Mouse (Mus musculus) neural tube, embryonic 15.5 days (tissue): ENCODE results near the gene Ube2e3. TPM values are rescaled to one million over a fixed set of nuclear protein-coding genes. Genes with fewer than 3 reads are reported as not detected.

Experiments used
- ATAC-seq: fragments of 200-750 bp; cut with Nextera tagmentation; 2 replicates; pipeline ENCODE4 v1.8.0; 2017; ENCODE audit warnings: mild to moderate bottlenecking, moderate TSS enrichment, moderate library complexity; ENCODE audit not compliant: low FRiP score
- H3K27ac ChIP-seq: fragments of 300-500 bp; sonication (generic); replicated peaks from 2 replicates; pipeline ENCODE4 v1.5.1; 2015; ENCODE audit warnings: mild to moderate bottlenecking, inconsistent platforms
- H3K27me3 ChIP-seq: fragments of 300-500 bp; sonication (generic); replicated peaks from 2 replicates; pipeline ENCODE4 v1.6.1; 2015; ENCODE audit warnings: inconsistent platforms
- H3K36me3 ChIP-seq: fragments of 300-500 bp; sonication (generic); 2 replicates; pipeline ENCODE4 v1.6.1; 2015; ENCODE audit warnings: inconsistent platforms
- H3K4me1 ChIP-seq: fragments of 300-500 bp; sonication (generic); 2 replicates; pipeline ENCODE4 v1.6.1; 2015; ENCODE audit warnings: inconsistent platforms
- H3K4me2 ChIP-seq: fragments of 300-500 bp; sonication (generic); 2 replicates; pipeline ENCODE4 v1.6.1; 2015; ENCODE audit warnings: inconsistent platforms, mild to moderate bottlenecking, moderate library complexity
- H3K4me3 ChIP-seq: fragments of 300-500 bp; sonication (generic); replicated peaks from 2 replicates; pipeline ENCODE4 v1.5.1; 2015; ENCODE audit warnings: mild to moderate bottlenecking, inconsistent platforms
- H3K9ac ChIP-seq: fragments of 300-500 bp; sonication (generic); replicated peaks from 2 replicates; pipeline ENCODE4 v1.6.1; 2015; ENCODE audit warnings: mild to moderate bottlenecking, inconsistent platforms
- H3K9me3 ChIP-seq: fragments of 300-500 bp; sonication (generic); replicated peaks from 2 replicates; pipeline ENCODE4 v1.6.1; 2016; ENCODE audit warnings: inconsistent platforms
- WGBS: fragments of 180-500 bp; shearing (Covaris S2); methylation state at CpG from one replicate; pipeline ENCODE4 v1.1.7; 2015; ENCODE audit warnings: mixed read lengths; 5-methylcytosine and 5-hydroxymethylcytosine counted together
- polyA plus RNA-seq: library from polyadenylated mRNA; unstranded; fragments of >200 nt; fragmentation: Nextera tagmentation; extraction: Ambion mirVana; gene quantifications from 2 replicates; pipeline ENCODE4 v1.2.1, GENCODE M21; 2015

Gene Ube2e3
- polyA plus RNA-seq: 240 and 262 TPM in 2 replicates

GRCm38 (mm10) chr2:78867726-78868510 is at the start of gene Ube2e3:
Ube2e3 (plus strand) TSS chr2:78868124.
- peak within 1 kb of the TSS; percentile 97 for H3K27ac ChIP-seq
- 19% methylated on average over 14 of the region's 14 CpGs for WGBS
- H3K27me3 ChIP-seq: no peaks in the 10 kb centered on the region
- peaks cover 15% of the 10 kb centered on the region for H3K4me1 ChIP-seq
- H3K4me2 ChIP-seq: peak within 1 kb of the TSS; percentile 80
- ATAC-seq: no peak; the same call in 1 of the 2 replicates
- no peaks in the 10 kb centered on the region for H3K36me3 ChIP-seq
- H3K9me3 ChIP-seq: no peaks in the 10 kb centered on the region
- H3K9ac ChIP-seq: peak within 1 kb of the TSS; percentile 91
- H3K4me3 ChIP-seq: peak within 1 kb of the TSS; percentile 73

GRCm38 (mm10) chr2:78829887-78830286 is 38.0 kb upstream of the Ube2e3 start:
- Histone ChIP-seq H3K4me1 (no peaks in the 10 kb centered on the region), H3K9me3 (no peaks in the 10 kb centered on the region), H3K9ac (no peak overlapping the region), H3K36me3 (no peaks in the 10 kb centered on the region), H3K27ac (no peak overlapping the region), H3K4me3 (no peak overlapping the region), H3K27me3 (no peaks in the 10 kb centered on the region), H3K4me2 (no peak overlapping the region)
- ATAC-seq: no peak
- 95% methylated on average over 3 of the region's 3 CpGs for WGBS

DNA sequence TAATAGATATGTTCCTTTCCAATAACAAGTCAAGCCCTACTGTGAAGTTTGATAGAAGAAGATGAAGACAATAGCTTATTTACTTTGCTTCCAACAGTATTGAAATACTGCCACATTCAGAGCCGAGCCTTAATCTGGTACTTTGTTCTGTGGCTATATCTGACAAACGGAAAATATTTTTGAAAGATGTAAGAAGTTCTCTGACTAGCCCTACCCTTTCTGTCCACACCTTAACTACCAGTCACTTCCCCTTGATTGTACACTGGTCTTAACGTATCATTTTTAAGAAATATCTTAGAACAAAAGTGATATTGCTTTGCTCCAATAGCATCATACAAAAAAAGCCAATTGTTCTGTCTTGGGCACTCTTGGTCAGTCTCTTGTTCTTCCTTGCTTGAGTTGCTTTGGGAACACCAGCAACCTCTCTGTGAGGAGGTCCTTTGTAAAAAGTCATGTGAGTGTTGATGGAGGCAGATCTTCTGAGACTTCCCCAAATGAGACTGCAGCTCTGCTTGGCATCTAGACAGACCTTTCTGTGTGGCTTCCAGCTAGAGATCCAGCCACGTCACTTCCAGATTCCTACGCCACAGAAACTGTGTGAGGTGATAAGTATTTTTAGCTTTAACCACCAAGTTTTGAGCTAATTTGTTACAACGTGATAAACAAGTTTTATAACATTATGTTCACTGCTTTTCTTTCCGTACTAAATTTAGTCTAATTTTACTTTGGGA is 26.3 kb upstream of the Ube2e3 start:
- ATAC-seq: no peak
- Histone ChIP-seq H3K4me3 (no peak overlapping the region), H3K27ac (no peak overlapping the region), H3K4me1 (no peaks in the 10 kb centered on the region), H3K4me2 (no peak overlapping the region), H3K9me3 (no peaks in the 10 kb centered on the region), H3K9ac (no peak overlapping the region), H3K27me3 (no peaks in the 10 kb centered on the region), H3K36me3 (no peaks in the 10 kb centered on the region)
- 91% methylated on average over 7 of the region's 7 CpGs for WGBS

DNA sequence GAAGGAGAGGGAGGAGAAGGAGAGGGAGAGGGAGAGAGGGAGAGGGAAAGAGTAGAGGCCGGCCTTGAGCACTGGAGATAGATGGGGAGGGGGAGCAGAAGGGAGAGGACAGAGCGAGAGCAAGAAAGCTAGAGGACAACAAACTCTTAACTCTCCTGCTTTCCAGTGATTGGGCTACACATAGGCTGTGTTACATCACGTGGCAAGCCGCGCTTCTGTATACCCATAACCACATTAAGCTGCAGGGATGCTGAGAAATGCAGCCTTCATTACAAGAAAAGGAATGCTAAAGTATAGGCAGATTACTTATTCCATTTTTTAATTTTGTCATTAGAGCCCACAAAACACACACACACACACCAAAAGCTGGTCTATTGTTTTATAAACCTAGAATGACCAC is 23.6 kb upstream of the Ube2e3 start:
- Histone ChIP-seq H3K4me3 (no peak overlapping the region), H3K27me3 (no peaks in the 10 kb centered on the region)
- WGBS: 93% methylated on average over 5 of the region's 5 CpGs

DNA sequence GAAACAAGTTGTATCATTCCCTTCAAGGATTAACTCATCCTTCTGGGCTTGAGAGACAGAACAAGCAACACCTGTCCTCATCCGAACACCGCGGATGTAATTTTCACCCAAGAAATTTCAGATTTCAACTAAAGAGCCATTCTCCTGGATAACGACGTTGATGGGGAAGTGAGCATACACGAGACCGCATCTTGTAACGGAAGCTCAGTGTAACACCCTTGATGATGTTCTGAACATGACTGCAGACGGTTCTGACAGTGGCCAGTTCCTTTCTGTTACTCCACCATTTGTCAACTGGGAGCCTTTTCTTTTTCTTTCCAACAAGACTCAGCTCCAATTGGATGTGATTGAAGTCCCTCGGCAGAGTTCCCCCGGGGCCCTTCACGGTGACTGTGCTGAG is 22.6 kb upstream of the Ube2e3 start:
- no peak for ATAC-seq
- WGBS: 92% methylated on average over 12 of the region's 12 CpGs

More for the DNA sequence above, 23.6 kb upstream of the Ube2e3 start:
- ATAC-seq: no peak
- no peak overlapping the region for H3K4me2 ChIP-seq
- H3K4me1 ChIP-seq: no peaks in the 10 kb centered on the region
- H3K27ac ChIP-seq: no peak overlapping the region
- H3K36me3 ChIP-seq: no peaks in the 10 kb centered on the region
- no peaks in the 10 kb centered on the region for H3K9me3 ChIP-seq
- no peak overlapping the region for H3K9ac ChIP-seq

DNA sequence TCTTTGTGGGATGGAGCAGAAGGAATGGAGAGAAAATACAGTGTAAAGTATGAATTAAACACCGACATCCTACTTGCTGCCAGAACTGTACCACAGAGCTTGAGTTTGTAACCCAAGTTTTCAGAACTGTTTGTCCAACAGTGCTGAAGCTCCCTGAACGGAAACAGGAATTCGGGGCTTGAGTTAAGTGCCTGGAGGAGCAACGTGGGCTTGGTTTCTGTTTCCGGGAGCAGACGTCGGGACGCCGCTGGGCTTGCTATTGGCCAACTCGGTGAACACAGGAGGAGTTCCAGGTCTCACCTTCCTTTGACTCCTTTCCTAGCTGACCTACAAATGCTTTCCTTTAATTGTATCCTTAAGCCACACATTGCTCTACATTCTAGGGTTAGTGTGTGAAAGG is 22.2 kb upstream of the Ube2e3 start:
- ATAC-seq: no peak
- no peak overlapping the region for H3K4me3 ChIP-seq
- WGBS: 94% methylated on average over 10 of the region's 10 CpGs
- H3K4me1 ChIP-seq: no peaks in the 10 kb centered on the region
- no peak overlapping the region for H3K4me2 ChIP-seq
- no peak overlapping the region for H3K9ac ChIP-seq
- no peaks in the 10 kb centered on the region for H3K9me3 ChIP-seq
- H3K27ac ChIP-seq: no peak overlapping the region
- H3K36me3 ChIP-seq: no peaks in the 10 kb centered on the region
- H3K27me3 ChIP-seq: no peaks in the 10 kb centered on the region

More for the DNA sequence above, 22.6 kb upstream of the Ube2e3 start:
- no peak overlapping the region for H3K4me3 ChIP-seq
- no peak overlapping the region for H3K27ac ChIP-seq
- no peak overlapping the region for H3K4me2 ChIP-seq
- no peaks in the 10 kb centered on the region for H3K4me1 ChIP-seq
- H3K9ac ChIP-seq: no peak overlapping the region
- no peaks in the 10 kb centered on the region for H3K9me3 ChIP-seq
- H3K27me3 ChIP-seq: no peaks in the 10 kb centered on the region
- H3K36me3 ChIP-seq: no peaks in the 10 kb centered on the region

DNA sequence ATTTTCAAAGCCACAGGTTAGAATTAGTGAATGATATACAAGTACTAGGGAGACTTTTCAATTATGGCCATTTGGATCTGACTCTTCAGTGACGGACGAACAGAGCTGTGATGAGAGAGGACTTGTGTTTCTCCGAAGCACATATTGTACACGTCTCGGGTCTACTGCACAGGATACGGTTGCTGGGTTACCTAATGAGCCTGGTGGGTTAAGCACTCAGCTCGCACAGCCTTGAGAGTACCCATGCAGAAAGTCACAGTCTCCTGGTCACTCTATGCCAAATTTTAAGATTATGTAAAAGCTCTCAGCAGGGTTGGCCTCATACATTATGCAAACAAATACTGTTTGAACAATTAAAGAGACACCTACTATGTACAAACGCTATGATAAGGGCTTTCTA is 13.6 kb upstream of the Ube2e3 start:
- Histone ChIP-seq H3K36me3 (no peaks in the 10 kb centered on the region), H3K9me3 (no peaks in the 10 kb centered on the region), H3K27ac (no peak overlapping the region), H3K27me3 (no peaks in the 10 kb centered on the region), H3K4me3 (no peak overlapping the region), H3K9ac (no peak overlapping the region), H3K4me1 (no peaks in the 10 kb centered on the region), H3K4me2 (no peak overlapping the region)
- WGBS: 72% methylated on average over 8 of the region's 8 CpGs
- no peak for ATAC-seq

DNA sequence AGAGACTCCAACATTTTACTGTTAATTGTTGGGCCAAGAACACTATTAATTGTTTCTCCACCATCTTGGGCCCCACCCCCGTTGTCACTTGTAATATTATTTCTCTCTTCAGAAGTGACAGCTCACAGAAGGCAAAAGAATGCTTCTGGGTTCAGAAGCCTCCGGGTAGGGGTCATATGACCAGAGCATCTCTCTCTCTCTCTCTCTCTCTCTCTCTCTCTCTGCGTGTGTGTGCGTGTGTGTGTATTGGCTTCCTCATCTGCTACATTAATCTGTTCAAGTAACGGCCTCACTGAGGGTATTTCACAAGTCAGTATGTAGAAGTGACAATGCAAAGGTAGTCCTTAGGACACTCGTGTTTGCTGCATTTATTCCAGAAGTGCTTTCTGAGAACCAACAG is 9.3 kb upstream of the Ube2e3 start:
- WGBS: 74% methylated on average over 6 of the region's 6 CpGs
- H3K4me3 ChIP-seq: no peak overlapping the region
- H3K4me2 ChIP-seq: no peak overlapping the region
- no peaks in the 10 kb centered on the region for H3K9me3 ChIP-seq
- H3K9ac ChIP-seq: no peak overlapping the region
- no peaks in the 10 kb centered on the region for H3K36me3 ChIP-seq
- H3K27me3 ChIP-seq: no peaks in the 10 kb centered on the region
- no peak for ATAC-seq
- H3K27ac ChIP-seq: no peak overlapping the region
- no peaks in the 10 kb centered on the region for H3K4me1 ChIP-seq

DNA sequence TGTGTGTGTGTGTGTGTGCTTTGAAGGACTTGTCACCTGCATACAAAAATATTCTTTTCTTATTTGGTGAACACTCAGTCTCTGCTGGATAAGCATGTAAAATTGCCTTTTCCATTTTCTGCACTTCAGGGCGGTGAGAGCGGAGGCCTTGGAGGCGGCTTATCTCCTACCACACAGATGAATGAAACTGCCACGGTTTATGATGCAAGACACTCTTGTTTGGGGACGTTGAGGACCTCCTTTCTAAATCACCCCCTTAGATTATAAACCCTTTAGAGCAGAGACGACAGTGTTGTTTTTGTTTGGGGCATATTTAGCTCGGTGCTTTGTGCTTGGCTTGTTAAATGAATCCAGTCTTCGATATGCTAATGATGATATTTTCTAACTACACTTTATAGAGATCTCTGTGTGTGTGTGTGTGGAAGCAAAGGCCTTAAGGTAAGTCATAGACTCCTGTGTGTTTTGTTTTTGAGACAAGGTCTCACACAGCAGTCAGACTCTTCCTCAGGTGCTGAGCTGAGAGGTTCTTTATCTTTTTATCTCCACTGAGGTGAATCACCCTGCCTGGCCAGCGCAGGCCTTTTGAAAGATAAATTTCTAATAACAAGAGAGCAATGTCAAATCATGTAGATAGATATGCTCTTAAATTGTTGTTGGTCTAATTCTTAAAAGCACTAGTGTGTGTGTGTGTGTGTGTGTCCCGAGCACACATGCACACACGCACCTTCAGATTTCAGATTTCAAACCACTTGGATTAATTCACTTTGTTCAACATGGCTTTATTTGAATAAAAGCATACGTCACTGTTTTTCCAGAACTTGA is 8.4 kb upstream of the Ube2e3 start:
- no peaks in the 10 kb centered on the region for H3K27me3 ChIP-seq
- H3K4me1 ChIP-seq: no peaks in the 10 kb centered on the region
- no peak overlapping the region for H3K4me3 ChIP-seq
- 74% methylated on average over 12 of the region's 12 CpGs for WGBS
- no peaks in the 10 kb centered on the region for H3K36me3 ChIP-seq
- H3K27ac ChIP-seq: no peak overlapping the region
- no peak overlapping the region for H3K4me2 ChIP-seq
- H3K9ac ChIP-seq: no peak overlapping the region
- no peaks in the 10 kb centered on the region for H3K9me3 ChIP-seq
- no peak for ATAC-seq

- ATAC-seq: no peak
- H3K27me3 ChIP-seq: no peaks in the 10 kb centered on the region
- H3K27ac ChIP-seq: no peak overlapping the region
- WGBS: 87% methylated on average over 3 of the region's 3 CpGs
- no peaks in the 10 kb centered on the region for H3K4me1 ChIP-seq
- H3K9me3 ChIP-seq: no peaks in the 10 kb centered on the region
- H3K4me2 ChIP-seq: no peak overlapping the region
- no peak overlapping the region for H3K4me3 ChIP-seq
- H3K9ac ChIP-seq: no peak overlapping the region
- H3K36me3 ChIP-seq: no peaks in the 10 kb centered on the region
Measured at GRCm38 (mm10) chr2:78860088-78860372, 7.9 kb upstream of the Ube2e3 start.

DNA sequence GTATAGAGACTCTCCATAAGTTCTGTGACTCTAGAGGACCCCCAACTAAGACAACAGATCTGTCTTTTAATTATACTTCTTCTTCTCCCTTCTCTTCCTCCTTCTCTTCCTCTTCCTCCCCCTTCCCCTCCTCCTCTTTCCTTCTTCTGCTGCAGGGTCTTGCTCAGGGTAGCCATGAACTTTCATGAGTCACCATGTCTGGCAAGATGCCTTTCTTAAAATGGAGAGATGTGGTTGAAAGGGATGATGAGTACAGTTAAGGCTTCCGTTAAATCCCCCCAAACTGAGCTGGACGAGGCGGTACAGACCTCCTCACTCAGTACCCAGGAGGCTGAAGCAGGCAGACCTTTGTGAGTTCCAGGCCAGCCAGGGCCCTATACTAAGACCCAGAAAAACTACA is 3.8 kb upstream of the Ube2e3 start:
- Histone ChIP-seq H3K36me3 (no peaks in the 10 kb centered on the region), H3K4me2 (no peak overlapping the region), H3K9ac (no peak overlapping the region), H3K27ac (no peak overlapping the region), H3K4me1 (no peaks in the 10 kb centered on the region), H3K9me3 (no peaks in the 10 kb centered on the region), H3K4me3 (no peak overlapping the region), H3K27me3 (no peaks in the 10 kb centered on the region)
- WGBS: 94% methylated on average over 3 of the region's 3 CpGs
- no peak for ATAC-seq
